Mouse (Mus musculus) forebrain, embryonic 15.5 days (tissue): ENCODE measurements around the gene Ntng1. TPM values are rescaled to one million over a fixed set of nuclear protein-coding genes. Genes with fewer than 3 reads are reported as not detected.

Source experiments
- ATAC-seq: fragments of 200-750 bp; cut with Nextera tagmentation; replicated peaks from 2 replicates; pipeline ENCODE4 v1.8.0; 2017; ENCODE audit warnings: mild to moderate bottlenecking, moderate TSS enrichment, moderate library complexity
- H3K27ac ChIP-seq: fragments of 300-500 bp; sonication (generic); replicated peaks from 2 replicates; pipeline ENCODE4 v1.5.1; 2015; ENCODE audit warnings: mild to moderate bottlenecking, inconsistent platforms
- H3K27me3 ChIP-seq: fragments of 300-500 bp; sonication (generic); 2 replicates; pipeline ENCODE4 v1.6.1; 2015; ENCODE audit warnings: inconsistent platforms
- H3K36me3 ChIP-seq: fragments of 300-500 bp; sonication (generic); 2 replicates; pipeline ENCODE4 v1.6.1; 2015; ENCODE audit warnings: mild to moderate bottlenecking, inconsistent platforms
- H3K4me1 ChIP-seq: fragments of 300-500 bp; sonication (generic); 2 replicates; pipeline ENCODE4 v1.6.1; 2015; ENCODE audit warnings: inconsistent platforms
- H3K4me2 ChIP-seq: fragments of 300-500 bp; sonication (generic); replicated peaks from 2 replicates; pipeline ENCODE4 v1.6.1; 2015; ENCODE audit warnings: mild to moderate bottlenecking, inconsistent platforms
- H3K4me3 ChIP-seq: fragments of 300-500 bp; sonication (generic); 2 replicates; pipeline ENCODE4 v1.5.1; 2015; ENCODE audit warnings: mild to moderate bottlenecking, inconsistent platforms
- H3K9ac ChIP-seq: fragments of 300-500 bp; sonication (generic); replicated peaks from 2 replicates; pipeline ENCODE4 v1.6.1; 2015; ENCODE audit warnings: mild to moderate bottlenecking, inconsistent platforms
- H3K9me3 ChIP-seq: fragments of 300-500 bp; sonication (generic); 2 replicates; pipeline ENCODE4 v1.6.1; 2016; ENCODE audit warnings: inconsistent platforms
- WGBS: fragments of 180-500 bp; shearing (Covaris S2); methylation state at CpG from one replicate; pipeline ENCODE4 v1.1.7; 2015; ENCODE audit warnings: mixed read lengths; 5-methylcytosine and 5-hydroxymethylcytosine counted together
- polyA plus RNA-seq: library from polyadenylated mRNA; unstranded; fragments of >200 nt; fragmentation: Nextera tagmentation; extraction: Ambion mirVana; gene quantifications from 2 replicates; pipeline ENCODE4 v1.2.1, GENCODE M21; 2015

Gene Ntng1
- polyA plus RNA-seq = 11.4 and 16.6 TPM in 2 replicates

- Histone ChIP-seq H3K27me3 (no peaks in the 10 kb centered on the region), H3K4me2 (peak within 1 kb of the TSS; percentile 99), H3K4me3 (peak within 1 kb of the TSS; percentile 58), H3K9ac (peak within 1 kb of the TSS; percentile 61), H3K4me1 (peaks cover 10% of the 10 kb centered on the region; the same call in 1 of the 2 replicates), H3K9me3 (no peaks in the 10 kb centered on the region), H3K27ac (peak within 1 kb of the TSS; percentile 42), H3K36me3 (no peaks in the 10 kb centered on the region)
- under 1% methylated on average over 52 of the region's 52 CpGs for WGBS
- ATAC-seq = peak; percentile 41
These were observed at the start of gene Ntng1 for GRCm38 (mm10) chr3:110143206-110144061. Gene Ntng1, minus strand, starts transcription at chr3:110144011.

DNA sequence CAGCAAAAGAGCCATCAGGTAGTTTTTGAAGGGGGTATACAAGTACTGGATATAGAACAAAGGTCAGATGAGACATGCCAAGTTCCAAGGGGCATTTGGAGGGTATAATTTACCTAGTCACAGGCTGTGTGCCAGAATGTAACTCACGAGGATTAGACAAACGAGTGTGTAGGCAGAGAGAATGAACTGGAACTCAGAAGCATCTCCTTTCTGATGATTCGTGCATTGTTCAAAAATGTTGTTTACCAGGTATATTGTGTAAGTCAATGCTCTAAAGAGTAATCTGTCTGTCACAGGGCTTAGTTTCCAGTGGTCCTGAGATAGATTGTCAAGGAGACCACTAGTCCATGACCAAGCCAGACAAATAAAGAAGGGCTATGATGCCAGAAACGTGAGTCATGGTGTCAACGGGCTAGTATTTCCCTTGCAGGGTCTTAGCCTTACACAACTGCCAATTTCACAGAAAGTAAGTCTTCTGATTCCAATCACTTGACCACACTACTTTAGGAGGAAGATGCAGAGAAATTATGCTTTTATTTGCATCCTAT lies 43.7 kb upstream of the Ntng1 start:
- H3K27ac ChIP-seq = no peak overlapping the region
- WGBS = 78% methylated on average over 5 of the region's 5 CpGs
- no peak overlapping the region for H3K9ac ChIP-seq
- H3K9me3 ChIP-seq = no peaks in the 10 kb centered on the region
- no peak for ATAC-seq
- H3K4me3 ChIP-seq = no peak overlapping the region
- no peaks in the 10 kb centered on the region for H3K36me3 ChIP-seq
- no peak overlapping the region for H3K4me2 ChIP-seq
- no peaks in the 10 kb centered on the region for H3K4me1 ChIP-seq
- no peaks in the 10 kb centered on the region for H3K27me3 ChIP-seq

GRCm38 (mm10) chr3:110149089-110149488 lies 5.3 kb upstream of the Ntng1 start:
- no peak for ATAC-seq
- no peak overlapping the region for H3K4me2 ChIP-seq
- no peak overlapping the region for H3K27ac ChIP-seq
- H3K9me3 ChIP-seq = no peaks in the 10 kb centered on the region
- no peaks in the 10 kb centered on the region for H3K27me3 ChIP-seq
- WGBS = 74% methylated on average over 7 of the region's 7 CpGs
- H3K4me3 ChIP-seq = no peak overlapping the region
- no peaks in the 10 kb centered on the region; the same call in 1 of the 2 replicates for H3K4me1 ChIP-seq
- H3K9ac ChIP-seq = no peak overlapping the region
- no peaks in the 10 kb centered on the region for H3K36me3 ChIP-seq

- no peak overlapping the region for H3K9ac ChIP-seq
- H3K9me3 ChIP-seq = no peaks in the 10 kb centered on the region
- 45% methylated on average over 6 of the region's 6 CpGs for WGBS
- H3K27me3 ChIP-seq = no peaks in the 10 kb centered on the region
- peak overlapping the region; percentile 99 for H3K4me2 ChIP-seq
- H3K36me3 ChIP-seq = no peaks in the 10 kb centered on the region
- H3K4me1 ChIP-seq = peaks cover 10% of the 10 kb centered on the region; the same call in 1 of the 2 replicates
- peak overlapping the region; percentile 58; the same call in 1 of the 2 replicates for H3K4me3 ChIP-seq
- no peak for ATAC-seq
- no peak overlapping the region for H3K27ac ChIP-seq
These were observed 667 bp upstream of the Ntng1 start for GRCm38 (mm10) chr3:110144301-110145055.

- peak overlapping the region; percentile 58 for H3K4me3 ChIP-seq
- peak overlapping the region; percentile 61 for H3K9ac ChIP-seq
- H3K36me3 ChIP-seq = no peaks in the 10 kb centered on the region
- WGBS = under 1% methylated on average over 69 of the region's 77 CpGs
- H3K4me2 ChIP-seq = peak overlapping the region; percentile 99
- no peaks in the 10 kb centered on the region for H3K9me3 ChIP-seq
- H3K27me3 ChIP-seq = no peaks in the 10 kb centered on the region
- peak; percentile 77 for ATAC-seq
- H3K4me1 ChIP-seq = peaks cover 10% of the 10 kb centered on the region; the same call in 1 of the 2 replicates
- H3K27ac ChIP-seq = peak overlapping the region; percentile 42
These were observed 1.3 kb downstream of the Ntng1 start for GRCm38 (mm10) chr3:110142314-110143205.

GRCm38 (mm10) chr3:110141351-110142302 lies 2.2 kb downstream of the Ntng1 start:
- Histone ChIP-seq H3K9ac (peak overlapping the region; percentile 61), H3K27me3 (no peaks in the 10 kb centered on the region), H3K36me3 (no peaks in the 10 kb centered on the region), H3K9me3 (no peaks in the 10 kb centered on the region), H3K4me3 (peak overlapping the region; percentile 58), H3K4me2 (peak overlapping the region; percentile 99), H3K27ac (peak overlapping the region; percentile 42), H3K4me1 (peaks cover 10% of the 10 kb centered on the region; the same call in 1 of the 2 replicates)
- peak; percentile 39 for ATAC-seq
- 4% methylated on average over 13 of the region's 13 CpGs for WGBS

DNA sequence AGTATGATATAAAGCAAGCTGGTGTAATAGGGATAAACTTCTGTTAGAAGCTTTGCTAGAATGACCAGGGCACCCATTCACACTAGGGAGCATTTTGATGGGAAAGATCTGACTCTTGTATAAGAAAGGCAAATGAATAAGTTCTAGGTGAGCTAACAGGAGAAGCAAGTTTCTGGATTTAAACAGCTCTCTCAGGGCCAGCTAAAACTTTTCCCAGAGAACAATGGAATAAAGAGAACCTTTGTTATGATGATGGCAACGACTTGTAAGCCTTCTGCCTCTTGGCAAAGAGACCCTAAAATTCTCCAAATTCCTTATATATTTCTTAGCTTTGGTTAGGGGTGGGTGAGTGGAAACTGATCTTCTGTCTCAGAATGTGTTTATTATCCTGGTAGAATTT lies 7.7 kb downstream of the Ntng1 start:
- 6% methylated on average over 1 of the region's 1 CpGs for WGBS
- no peak for ATAC-seq
- Histone ChIP-seq H3K9ac (no peak overlapping the region), H3K27ac (no peak overlapping the region), H3K27me3 (no peaks in the 10 kb centered on the region), H3K4me2 (no peak overlapping the region), H3K4me3 (no peak overlapping the region), H3K4me1 (peaks cover 6% of the 10 kb centered on the region; the same call in 1 of the 2 replicates), H3K9me3 (no peaks in the 10 kb centered on the region), H3K36me3 (no peaks in the 10 kb centered on the region)

- WGBS = 90% methylated on average over 9 of the region's 9 CpGs
- Histone ChIP-seq H3K36me3 (no peaks in the 10 kb centered on the region), H3K9ac (no peak overlapping the region), H3K4me2 (no peak overlapping the region), H3K4me1 (peaks cover 8% of the 10 kb centered on the region; the same call in 1 of the 2 replicates), H3K4me3 (no peak overlapping the region), H3K27ac (no peak overlapping the region), H3K9me3 (no peaks in the 10 kb centered on the region), H3K27me3 (no peaks in the 10 kb centered on the region)
- ATAC-seq = no peak
These were observed 10.7 kb downstream of the Ntng1 start for GRCm38 (mm10) chr3:110133150-110133549.

GRCm38 (mm10) chr3:110132289-110132688 lies 11.5 kb downstream of the Ntng1 start:
- no peaks in the 10 kb centered on the region for H3K27me3 ChIP-seq
- peaks cover 8% of the 10 kb centered on the region; the same call in 1 of the 2 replicates for H3K4me1 ChIP-seq
- H3K36me3 ChIP-seq = no peaks in the 10 kb centered on the region
- no peak overlapping the region for H3K9ac ChIP-seq
- ATAC-seq = 0 out of 2 replicates have a peak, but pooled peaks have one; percentile 46
- no peak overlapping the region for H3K4me3 ChIP-seq
- WGBS = 65% methylated on average over 8 of the region's 8 CpGs
- no peaks in the 10 kb centered on the region for H3K9me3 ChIP-seq
- H3K27ac ChIP-seq = no peak overlapping the region
- no peak overlapping the region for H3K4me2 ChIP-seq
